Mouse (Mus musculus) layer of hippocampus, postnatal 25 days (tissue): Measurements from ENCODE around the gene Pdcd2l. TPM values are rescaled to one million over a fixed set of nuclear protein-coding genes. Genes with fewer than 3 reads are reported as not detected.

Experiments used
- DNase-seq, 2 experiments: peaks; one replicate each; pipeline ENCODE4 v3.0.0; 2022; ENCODE audit warnings: mixed read lengths in 2 of 2, low spot score in 1 of 2; ENCODE audit errors: extremely low spot score in 1 of 2
- total RNA-seq, 2 experiments: library from RNA; stranded (reverse); gene quantifications; 2 replicates each; pipeline ENCODE4 v1.2.3; 2021

Gene Pdcd2l
- total RNA-seq, 2 experiments from 2014 or later, result 23.9 to 24.0 TPM

GRCm38 (mm10) chr7:34157994-34158393, 38.5 kb downstream of the Pdcd2l start:
- DNase-seq, result no peak

- no peak for DNase-seq
Observed at GRCm38 (mm10) chr7:34147193-34147592, 49.3 kb downstream of the Pdcd2l start.

- peak in 1 of 2 experiments; percentile 6 for DNase-seq
Observed at GRCm38 (mm10) chr7:34141123-34141522, 55.3 kb downstream of the Pdcd2l start.

- DNase-seq, result no peak
Observed at GRCm38 (mm10) chr7:34139493-34139892, 57.0 kb downstream of the Pdcd2l start.

Other genes starting within 250 kb of the Pdcd2l start
- not detected for gene Scgb2b27, start 182.7 kb downstream of the Pdcd2l start, total RNA-seq
- gene Scgb1b27, start 175.2 kb downstream of the Pdcd2l start, total RNA-seq, result not detected
- not detected for gene Scgb1b30, start 101.2 kb downstream of the Pdcd2l start, total RNA-seq
- gene Wtip, start 63.4 kb downstream of the Pdcd2l start, total RNA-seq, result 10 to 100 TPM; 12.3 to 16.6 TPM
- 10 to 100 TPM; 86.2 to 90.5 TPM for gene Uba2, start 27.1 kb downstream of the Pdcd2l start, total RNA-seq
- 100 to 1,000 TPM; 725 to 726 TPM for gene Gpi1, start 33.7 kb upstream of the Pdcd2l start, total RNA-seq
- gene Gm6096, start 54.4 kb upstream of the Pdcd2l start, total RNA-seq, result not detected
- gene 4931406P16Rik, start 116.9 kb upstream of the Pdcd2l start, total RNA-seq, result 10 to 100 TPM; 34.4 to 37.0 TPM
- 10 to 100 TPM; 70.9 to 76.2 TPM for gene Lsm14a, start 196.7 kb upstream of the Pdcd2l start, total RNA-seq